Mouse (Mus musculus): ENCODE data around the gene Ap1b1. TPM values are rescaled to one million over a fixed set of nuclear protein-coding genes. Genes with fewer than 3 reads are reported as not detected.

The Ap1b1 gene
- polyA plus RNA-seq, 1 experiment from 2014 or later: 127 TPM

- H3K27ac ChIP-seq: no peak overlapping the region
- H3K4me3 ChIP-seq (ENCODE audit: inconsistent target): no peak overlapping the region
- H3K79me2 ChIP-seq (ENCODE audit: inconsistent target): no peaks in the 10 kb centered on the region
- peaks cover 94% of the 10 kb centered on the region for H3K36me3 ChIP-seq (ENCODE audit: inconsistent target)
- 60% methylated on average over 2 of the region's 3 CpGs for WGBS (ENCODE audit: missing documents)
Observed at GRCm38 (mm10) chr11:5033136-5033535, 46.5 kb downstream of the Ap1b1 start.

DNA sequence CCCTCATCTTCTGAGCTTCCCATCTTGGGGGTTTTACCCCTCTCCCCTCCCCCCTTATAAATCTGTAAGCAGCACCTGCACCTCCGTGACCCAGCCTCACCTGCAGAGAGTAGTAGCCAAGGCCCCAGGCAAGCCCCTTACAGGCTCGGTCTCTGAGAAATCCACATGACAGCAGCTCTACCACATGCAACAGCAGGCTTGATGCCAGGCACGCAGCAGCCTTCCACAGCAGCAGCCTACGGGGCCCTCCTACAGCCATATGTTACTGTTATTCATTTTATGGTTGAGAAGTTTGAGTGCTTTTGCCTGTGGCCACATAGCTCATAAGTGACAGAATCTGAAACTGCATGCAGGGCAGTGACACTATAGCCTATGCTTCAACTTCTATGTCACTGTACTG, 48.8 kb downstream of the Ap1b1 start:
- no peak overlapping the region for H3K4me3 ChIP-seq (ENCODE audit: inconsistent target)
- 100% methylated on average over 4 of the region's 4 CpGs for WGBS (ENCODE audit: missing documents)
- H3K27ac ChIP-seq: no peak overlapping the region
- peaks cover 100% of the 10 kb centered on the region for H3K36me3 ChIP-seq (ENCODE audit: inconsistent target)
- no peaks in the 10 kb centered on the region for H3K79me2 ChIP-seq (ENCODE audit: inconsistent target)

DNA sequence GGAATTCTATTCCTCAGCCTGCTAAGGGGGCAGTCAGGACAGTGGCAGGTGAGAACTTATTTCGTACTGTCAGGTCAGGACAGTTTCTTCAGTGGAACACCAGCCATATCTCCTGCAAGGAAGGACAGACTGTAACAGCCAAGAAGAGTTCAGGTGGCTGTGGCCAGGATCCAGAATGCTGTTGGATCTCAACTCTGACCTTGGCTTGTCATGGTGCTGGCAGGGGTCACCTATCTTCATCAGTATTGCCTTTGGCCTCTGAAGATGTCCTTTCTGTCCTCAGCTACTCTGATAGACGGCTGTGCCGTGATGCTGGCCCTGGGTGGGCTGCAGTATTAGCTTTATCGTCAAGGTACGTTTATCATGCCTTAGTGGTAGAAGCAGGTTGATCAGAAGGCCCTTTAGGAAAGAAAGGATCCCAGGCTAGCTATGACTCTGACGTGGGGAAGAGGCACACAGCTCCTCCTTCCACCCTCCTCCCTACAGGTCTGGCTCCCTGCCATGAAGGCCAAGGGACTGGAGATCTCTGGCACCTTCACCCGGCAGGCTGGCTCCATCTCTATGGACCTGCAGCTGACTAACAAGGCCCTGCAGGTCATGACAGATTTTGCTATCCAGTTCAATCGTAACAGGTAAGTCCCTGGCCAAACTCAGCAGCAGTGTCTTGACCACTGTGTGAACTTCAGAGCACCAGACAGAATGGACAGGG, 50.7 kb downstream of the Ap1b1 start:
- H3K27ac ChIP-seq: no peak overlapping the region
- H3K36me3 ChIP-seq (ENCODE audit: inconsistent target): peaks cover 100% of the 10 kb centered on the region
- no peak overlapping the region for H3K4me3 ChIP-seq (ENCODE audit: inconsistent target)
- WGBS (ENCODE audit: missing documents): 93% methylated on average over 8 of the region's 8 CpGs
- no peaks in the 10 kb centered on the region for H3K79me2 ChIP-seq (ENCODE audit: inconsistent target)

- Histone ChIP-seq H3K27ac (no peak overlapping the region), H3K36me3 (ENCODE audit: inconsistent target) (peaks cover 67% of the 10 kb centered on the region), H3K4me3 (ENCODE audit: inconsistent target) (no peak overlapping the region), H3K79me2 (ENCODE audit: inconsistent target) (no peaks in the 10 kb centered on the region)
- WGBS (ENCODE audit: missing documents): 98% methylated on average over 5 of the region's 5 CpGs
Observed at GRCm38 (mm10) chr11:5040585-5040984, 54.0 kb downstream of the Ap1b1 start.

DNA sequence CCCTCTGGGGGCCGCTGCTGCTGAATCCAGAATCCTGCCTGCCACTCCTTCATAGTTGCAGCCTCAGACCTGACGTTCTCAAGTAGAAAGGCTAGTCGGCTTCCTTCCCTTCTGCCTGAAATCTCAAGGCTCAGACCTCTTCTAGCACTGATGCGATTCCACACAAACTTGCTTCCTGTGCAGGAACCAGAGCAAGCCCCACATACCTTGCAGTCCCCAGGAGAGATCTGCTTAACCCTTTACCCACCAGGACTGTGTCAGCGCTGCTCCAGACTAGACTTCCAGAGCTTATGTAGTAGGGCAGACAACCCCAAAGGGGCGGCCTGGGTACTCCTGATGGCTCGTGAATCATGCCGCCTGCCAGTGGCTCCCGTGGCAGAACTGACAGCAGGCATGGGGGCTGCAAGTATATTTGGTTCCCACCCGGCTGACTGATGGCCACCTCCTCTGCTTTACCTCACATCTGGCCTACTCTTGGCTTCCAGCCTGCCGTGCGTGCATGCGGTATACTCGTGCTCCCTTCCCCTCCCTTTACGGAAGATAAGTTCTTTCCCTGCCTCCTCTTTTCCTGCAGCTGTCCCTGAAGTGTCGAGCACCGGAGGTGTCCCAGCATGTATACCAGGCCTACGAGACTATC, 54.6 kb downstream of the Ap1b1 start:
- WGBS (ENCODE audit: missing documents): 95% methylated on average over 18 of the region's 18 CpGs
- H3K36me3 ChIP-seq (ENCODE audit: inconsistent target): peaks cover 60% of the 10 kb centered on the region
- no peak overlapping the region for H3K4me3 ChIP-seq (ENCODE audit: inconsistent target)
- no peaks in the 10 kb centered on the region for H3K79me2 ChIP-seq (ENCODE audit: inconsistent target)
- no peak overlapping the region for H3K27ac ChIP-seq

- H3K79me2 ChIP-seq (ENCODE audit: inconsistent target): no peaks in the 10 kb centered on the region
- H3K4me3 ChIP-seq (ENCODE audit: inconsistent target): no peak overlapping the region
- peaks cover 45% of the 10 kb centered on the region for H3K36me3 ChIP-seq (ENCODE audit: inconsistent target)
- 64% methylated on average over 8 of the region's 8 CpGs for WGBS (ENCODE audit: missing documents)
- no peak overlapping the region for H3K27ac ChIP-seq
Observed at GRCm38 (mm10) chr11:5042645-5043381, 56.2 kb downstream of the Ap1b1 start.

DNA sequence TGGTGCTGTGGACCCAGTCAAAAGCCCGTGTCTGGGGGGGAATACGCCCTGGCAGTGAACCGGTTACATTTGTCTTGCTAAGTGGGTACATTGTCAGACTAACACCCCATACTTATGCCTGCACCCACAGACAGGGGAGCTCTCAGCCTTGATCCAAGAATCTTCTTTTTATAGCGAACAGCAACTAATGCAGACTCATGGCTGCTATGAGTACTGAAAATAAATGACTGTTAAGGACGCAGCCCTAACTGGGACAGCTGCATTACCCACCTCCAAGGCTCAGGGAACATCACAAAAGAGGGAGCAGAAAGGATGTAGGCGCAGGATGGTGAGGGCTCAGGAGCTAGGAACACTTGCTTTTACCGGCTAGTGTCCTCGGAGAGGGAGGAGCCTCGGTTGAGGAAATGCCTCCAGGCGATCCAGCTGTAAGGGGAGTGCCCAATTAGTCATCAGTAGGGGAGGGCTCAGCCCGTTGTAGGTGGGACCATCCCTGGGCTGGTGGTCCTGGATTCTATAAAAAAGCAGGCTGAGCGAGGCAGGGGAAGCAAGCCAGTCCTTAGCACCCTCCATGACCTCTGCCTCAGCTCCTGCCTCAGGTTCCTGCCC, 59.8 kb downstream of the Ap1b1 start:
- Histone ChIP-seq H3K4me3 (ENCODE audit: inconsistent target) (no peak overlapping the region), H3K79me2 (ENCODE audit: inconsistent target) (no peaks in the 10 kb centered on the region), H3K36me3 (ENCODE audit: inconsistent target) (peaks cover 9% of the 10 kb centered on the region; the same call in 1 of the 2 replicates), H3K27ac (no peak overlapping the region)
- 65% methylated on average over 12 of the region's 12 CpGs for WGBS (ENCODE audit: missing documents)

GRCm38 (mm10) chr11:5051629-5052028, 65.0 kb downstream of the Ap1b1 start:
- H3K4me3 ChIP-seq (ENCODE audit: inconsistent target): no peak overlapping the region

GRCm38 (mm10) chr11:5052200-5052854, 65.7 kb downstream of the Ap1b1 start:
- H3K27ac ChIP-seq: no peak overlapping the region
- no peaks in the 10 kb centered on the region for H3K79me2 ChIP-seq (ENCODE audit: inconsistent target)
- H3K36me3 ChIP-seq (ENCODE audit: inconsistent target): no peaks in the 10 kb centered on the region
- no peak overlapping the region for H3K4me3 ChIP-seq (ENCODE audit: inconsistent target)
- WGBS (ENCODE audit: missing documents): 87% methylated on average over 10 of the region's 10 CpGs

More at GRCm38 (mm10) chr11:5051629-5052028, 65.0 kb downstream of the Ap1b1 start:
- WGBS (ENCODE audit: missing documents): 85% methylated on average over 10 of the region's 10 CpGs
- Histone ChIP-seq H3K27ac (no peak overlapping the region), H3K36me3 (ENCODE audit: inconsistent target) (no peaks in the 10 kb centered on the region), H3K79me2 (ENCODE audit: inconsistent target) (no peaks in the 10 kb centered on the region)

DNA sequence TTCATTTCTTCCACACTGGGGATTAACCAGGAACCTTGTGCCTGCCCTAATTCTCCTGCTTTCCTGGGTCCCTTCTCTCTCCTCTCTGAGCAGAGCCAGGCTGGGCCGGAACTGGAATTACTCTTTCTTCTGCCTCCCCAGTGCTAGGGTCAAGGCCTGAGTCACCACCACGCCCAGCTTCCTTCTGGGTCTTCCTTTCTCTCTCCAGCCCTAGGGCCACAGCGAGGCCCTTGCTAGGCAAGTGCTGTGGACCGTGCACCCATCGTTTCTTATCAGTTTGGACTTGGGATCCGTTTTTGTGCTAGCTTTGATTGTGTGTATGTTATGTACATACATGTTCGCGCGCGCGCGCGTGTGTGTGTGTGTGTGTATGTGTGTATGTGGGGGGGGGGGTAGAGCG, 67.5 kb downstream of the Ap1b1 start:
- WGBS (ENCODE audit: missing documents): 88% methylated on average over 10 of the region's 14 CpGs
- no peaks in the 10 kb centered on the region for H3K79me2 ChIP-seq (ENCODE audit: inconsistent target)
- H3K27ac ChIP-seq: no peak overlapping the region
- no peak overlapping the region for H3K4me3 ChIP-seq (ENCODE audit: inconsistent target)
- H3K36me3 ChIP-seq (ENCODE audit: inconsistent target): no peaks in the 10 kb centered on the region

GRCm38 (mm10) chr11:5054874-5055273, 68.2 kb downstream of the Ap1b1 start:
- no peak overlapping the region for H3K4me3 ChIP-seq (ENCODE audit: inconsistent target)
- no peak overlapping the region for H3K27ac ChIP-seq
- H3K79me2 ChIP-seq (ENCODE audit: inconsistent target): no peaks in the 10 kb centered on the region
- WGBS (ENCODE audit: missing documents): 89% methylated on average over 6 of the region's 6 CpGs
- no peaks in the 10 kb centered on the region for H3K36me3 ChIP-seq (ENCODE audit: inconsistent target)

- WGBS (ENCODE audit: missing documents): 64% methylated on average over 22 of the region's 23 CpGs
- no peaks in the 10 kb centered on the region for H3K79me2 ChIP-seq (ENCODE audit: inconsistent target)
- no peak overlapping the region for H3K27ac ChIP-seq
- H3K4me3 ChIP-seq (ENCODE audit: inconsistent target): no peak overlapping the region
- H3K36me3 ChIP-seq (ENCODE audit: inconsistent target): no peaks in the 10 kb centered on the region
Observed at GRCm38 (mm10) chr11:5055945-5056938, 69.6 kb downstream of the Ap1b1 start.

- WGBS (ENCODE audit: missing documents): 94% methylated on average over 8 of the region's 8 CpGs
- no peak overlapping the region for H3K4me3 ChIP-seq (ENCODE audit: inconsistent target)
- H3K36me3 ChIP-seq (ENCODE audit: inconsistent target): no peaks in the 10 kb centered on the region
- no peaks in the 10 kb centered on the region for H3K79me2 ChIP-seq (ENCODE audit: inconsistent target)
- no peak overlapping the region for H3K27ac ChIP-seq
Observed at GRCm38 (mm10) chr11:5057064-5057463, 70.4 kb downstream of the Ap1b1 start.

Data from macrophage (primary cell).